Mouse (Mus musculus): ENCODE results near the gene Mier2. TPM values are rescaled to one million over a fixed set of nuclear protein-coding genes. Genes with fewer than 3 reads are reported as not detected.

Mier2 gene
- polyA plus RNA-seq, 1 experiment: 71.8 TPM

DNA sequence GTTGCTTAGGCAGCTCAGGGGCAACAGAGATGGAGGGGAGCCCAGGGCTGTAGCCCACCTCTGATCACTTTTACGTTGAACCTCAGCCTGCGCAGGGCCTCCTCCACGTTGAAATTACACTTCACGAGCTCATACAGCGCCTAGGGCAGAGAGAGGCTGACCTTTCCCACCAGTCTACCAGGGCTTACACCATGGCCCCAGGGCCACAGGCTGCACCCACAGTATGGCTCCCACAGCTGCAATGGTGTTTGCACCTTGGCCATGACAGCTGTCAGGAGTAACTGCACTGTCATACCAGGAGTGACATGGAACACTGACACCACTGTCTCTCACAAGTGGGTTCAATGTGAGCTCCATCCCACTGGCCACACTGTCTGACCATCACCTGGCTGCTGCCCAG, 10.4 kb downstream of the Mier2 start:
- Histone ChIP-seq H3K4me3 (replicated peaks; ENCODE audit: extremely low read depth, low read depth, low read length) (no peak overlapping the region), H3K4me1 (ENCODE audit: control insufficient read depth, insufficient read depth, low read length) (no peaks in the 10 kb centered on the region)
- TF ChIP-seq POLR2A (IDR thresholded peaks at IDR 0.05; ENCODE audit: borderline replicate concordance, extremely low read depth, low read depth, low read length) (no peak), CTCF (IDR thresholded peaks at IDR 0.05; ENCODE audit: insufficient read depth, low read length) (no peak)
- 92% methylated on average over 5 of the region's 5 CpGs for WGBS
- no peak for DNase-seq

- Histone ChIP-seq H3K4me1 (ENCODE audit: control insufficient read depth, insufficient read depth, low read length) (no peaks in the 10 kb centered on the region; the same call in 1 of the 2 replicates), H3K4me3 (replicated peaks; ENCODE audit: extremely low read depth, low read depth, low read length) (no peak overlapping the region)
- DNase-seq: no peak
- TF ChIP-seq CTCF (IDR thresholded peaks at IDR 0.05; ENCODE audit: insufficient read depth, low read length) (no peak), POLR2A (IDR thresholded peaks at IDR 0.05; ENCODE audit: borderline replicate concordance, extremely low read depth, low read depth, low read length) (no peak)
- WGBS: 79% methylated on average over 9 of the region's 9 CpGs
Observed at GRCm38 (mm10) chr10:79543884-79544597, 11.0 kb downstream of the Mier2 start.

DNA sequence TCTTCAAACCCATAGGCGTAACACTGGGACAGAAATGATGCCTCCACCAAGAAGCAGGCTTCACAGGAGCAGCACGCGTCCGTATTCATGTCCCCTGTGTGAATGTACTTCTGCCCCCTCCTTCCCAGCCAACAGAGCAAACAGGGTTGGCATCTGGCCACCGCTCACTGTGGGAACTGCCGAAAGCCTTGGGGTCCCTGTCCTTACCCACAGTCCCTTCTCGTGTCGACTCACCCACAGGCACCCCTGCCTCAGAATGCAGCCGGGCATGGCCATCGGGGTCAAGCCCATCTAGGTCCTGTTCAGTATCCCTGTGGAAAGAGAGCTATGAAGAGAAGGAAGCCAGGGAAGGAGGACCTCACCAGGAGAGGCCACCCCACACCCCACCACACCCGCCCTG, 12.8 kb downstream of the Mier2 start:
- H3K4me1 ChIP-seq (ENCODE audit: control insufficient read depth, insufficient read depth, low read length): no peaks in the 10 kb centered on the region; the same call in 1 of the 2 replicates
- no peak for DNase-seq
- no peak for TF ChIP-seq POLR2A (IDR thresholded peaks at IDR 0.05; ENCODE audit: borderline replicate concordance, extremely low read depth, low read depth, low read length)
- TF ChIP-seq CTCF (IDR thresholded peaks at IDR 0.05; ENCODE audit: insufficient read depth, low read length): no peak
- no peak overlapping the region for H3K4me3 ChIP-seq (replicated peaks; ENCODE audit: extremely low read depth, low read depth, low read length)
- WGBS: 95% methylated on average over 11 of the region's 11 CpGs

DNA sequence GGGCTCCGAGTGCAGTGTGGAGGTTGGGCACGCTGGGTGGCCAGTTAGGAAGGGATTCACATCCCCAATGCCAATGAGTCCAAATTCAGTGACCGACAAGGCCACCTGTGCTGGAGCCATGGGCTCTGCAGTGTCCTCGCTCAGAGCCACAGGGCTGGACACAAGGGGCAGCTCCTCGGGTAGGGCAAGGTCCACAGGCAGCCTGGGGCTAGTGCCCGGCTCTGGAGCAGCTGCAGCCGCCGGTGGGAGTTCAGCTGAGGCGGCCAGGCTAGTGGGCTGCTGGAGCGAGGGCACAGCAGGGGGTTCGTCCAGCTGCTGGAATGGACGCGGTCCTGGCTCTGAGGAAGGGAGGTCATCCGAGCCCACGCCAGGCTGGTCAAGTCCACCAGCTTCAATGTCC, 13.5 kb downstream of the Mier2 start:
- TF ChIP-seq CTCF (IDR thresholded peaks at IDR 0.05; ENCODE audit: insufficient read depth, low read length) (no peak), POLR2A (IDR thresholded peaks at IDR 0.05; ENCODE audit: borderline replicate concordance, extremely low read depth, low read depth, low read length) (no peak)
- H3K4me3 ChIP-seq (replicated peaks; ENCODE audit: extremely low read depth, low read depth, low read length): no peak overlapping the region
- H3K4me1 ChIP-seq (ENCODE audit: control insufficient read depth, insufficient read depth, low read length): no peaks in the 10 kb centered on the region; the same call in 1 of the 2 replicates
- 91% methylated on average over 15 of the region's 15 CpGs for WGBS
- DNase-seq: no peak

GRCm38 (mm10) chr10:79540746-79541145, 14.3 kb downstream of the Mier2 start:
- WGBS: 94% methylated on average over 11 of the region's 11 CpGs
- TF ChIP-seq POLR2A (IDR thresholded peaks at IDR 0.05; ENCODE audit: borderline replicate concordance, extremely low read depth, low read depth, low read length) (no peak), CTCF (IDR thresholded peaks at IDR 0.05; ENCODE audit: insufficient read depth, low read length) (no peak)

GRCm38 (mm10) chr10:79539701-79540495, 15.1 kb downstream of the Mier2 start:
- DNase-seq: no peak
- WGBS: 92% methylated on average over 16 of the region's 16 CpGs
- Histone ChIP-seq H3K4me1 (ENCODE audit: control insufficient read depth, insufficient read depth, low read length) (no peaks in the 10 kb centered on the region; the same call in 1 of the 2 replicates), H3K4me3 (replicated peaks; ENCODE audit: extremely low read depth, low read depth, low read length) (no peak overlapping the region)
- TF ChIP-seq POLR2A (IDR thresholded peaks at IDR 0.05; ENCODE audit: borderline replicate concordance, extremely low read depth, low read depth, low read length): no peak

More at GRCm38 (mm10) chr10:79540746-79541145, 14.3 kb downstream of the Mier2 start:
- no peaks in the 10 kb centered on the region; the same call in 1 of the 2 replicates for H3K4me1 ChIP-seq (ENCODE audit: control insufficient read depth, insufficient read depth, low read length)
- no peak overlapping the region for H3K4me3 ChIP-seq (replicated peaks; ENCODE audit: extremely low read depth, low read depth, low read length)
- no peak for DNase-seq

DNA sequence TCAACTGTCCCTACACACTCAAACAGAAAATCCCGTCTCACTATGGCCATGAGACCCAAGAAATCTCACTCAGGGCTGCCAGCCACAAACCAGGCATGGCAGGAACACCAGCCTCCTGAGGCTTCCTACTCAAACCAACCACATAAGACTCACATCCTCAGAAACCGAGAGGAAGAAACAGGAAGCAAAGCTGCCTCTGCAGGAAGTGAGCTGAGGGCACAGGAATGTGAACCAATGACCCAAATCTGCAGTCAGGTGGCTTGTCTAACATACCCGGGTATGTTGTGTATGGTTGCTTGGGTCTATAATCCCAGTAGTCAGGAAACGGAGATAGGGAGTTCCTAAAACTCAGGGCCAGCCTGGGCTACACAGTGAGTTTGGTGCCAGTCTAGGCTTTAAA, 16.1 kb downstream of the Mier2 start:
- 34% methylated on average over 4 of the region's 4 CpGs for WGBS

DNA sequence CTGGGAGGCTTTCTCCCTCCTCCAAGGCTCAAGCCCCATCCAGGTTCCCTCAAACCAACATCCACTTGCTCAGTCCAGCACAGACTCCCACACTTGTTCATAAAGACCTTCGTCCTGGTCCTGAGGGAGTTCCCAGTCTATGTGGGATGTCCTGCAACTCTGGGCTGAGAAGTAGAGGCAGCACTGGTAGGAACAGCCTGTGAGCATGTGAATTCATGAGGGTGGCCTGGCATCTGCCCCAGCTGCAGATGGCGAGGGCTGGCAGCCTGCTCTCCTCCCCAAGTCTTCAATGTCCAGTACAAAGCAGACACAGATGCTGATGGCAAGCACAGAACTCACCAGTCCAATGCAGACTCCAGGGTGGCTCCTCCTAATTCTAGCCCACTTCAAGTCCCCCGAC, 16.7 kb downstream of the Mier2 start:
- WGBS: 82% methylated on average over 3 of the region's 3 CpGs

More for the DNA sequence above, 16.1 kb downstream of the Mier2 start:
- Histone ChIP-seq H3K4me1 (ENCODE audit: control insufficient read depth, insufficient read depth, low read length) (no peaks in the 10 kb centered on the region; the same call in 1 of the 2 replicates), H3K4me3 (replicated peaks; ENCODE audit: extremely low read depth, low read depth, low read length) (no peak overlapping the region)
- no peak for TF ChIP-seq CTCF (IDR thresholded peaks at IDR 0.05; ENCODE audit: insufficient read depth, low read length)
- no peak for TF ChIP-seq POLR2A (IDR thresholded peaks at IDR 0.05; ENCODE audit: borderline replicate concordance, extremely low read depth, low read depth, low read length)
- no peak for DNase-seq

DNA sequence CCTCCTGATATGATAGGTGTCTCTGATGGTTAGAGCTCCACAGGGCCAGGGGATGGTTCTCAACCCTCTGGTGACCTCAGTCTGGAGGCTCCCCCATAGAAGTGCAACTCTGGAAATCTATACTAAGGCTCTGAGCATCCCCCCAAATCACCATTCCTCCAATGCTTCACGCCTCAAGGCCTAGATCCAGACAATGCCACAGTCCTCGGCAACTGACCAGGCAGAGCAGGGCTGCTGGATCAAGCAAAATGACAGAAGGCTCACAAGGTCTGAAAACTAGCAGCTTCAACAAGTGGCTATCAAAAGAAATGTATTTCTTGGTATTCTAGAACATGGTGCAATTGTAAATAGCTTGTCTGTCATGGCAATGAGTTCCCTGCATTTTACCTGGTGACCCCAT, 17.2 kb downstream of the Mier2 start:
- DNase-seq: no peak
- no peaks in the 10 kb centered on the region; the same call in 1 of the 2 replicates for H3K4me1 ChIP-seq (ENCODE audit: control insufficient read depth, insufficient read depth, low read length)
- no peak for TF ChIP-seq POLR2A (IDR thresholded peaks at IDR 0.05; ENCODE audit: borderline replicate concordance, extremely low read depth, low read depth, low read length)
- no peak for TF ChIP-seq CTCF (IDR thresholded peaks at IDR 0.05; ENCODE audit: insufficient read depth, low read length)
- H3K4me3 ChIP-seq (replicated peaks; ENCODE audit: extremely low read depth, low read depth, low read length): no peak overlapping the region
- 89% methylated on average over 2 of the region's 2 CpGs for WGBS

More for the DNA sequence above, 16.7 kb downstream of the Mier2 start:
- no peak overlapping the region for H3K4me3 ChIP-seq (replicated peaks; ENCODE audit: extremely low read depth, low read depth, low read length)
- no peak for TF ChIP-seq POLR2A (IDR thresholded peaks at IDR 0.05; ENCODE audit: borderline replicate concordance, extremely low read depth, low read depth, low read length)
- no peak for TF ChIP-seq CTCF (IDR thresholded peaks at IDR 0.05; ENCODE audit: insufficient read depth, low read length)
- no peak for DNase-seq
- H3K4me1 ChIP-seq (ENCODE audit: control insufficient read depth, insufficient read depth, low read length): no peaks in the 10 kb centered on the region; the same call in 1 of the 2 replicates
